Mouse (Mus musculus): Measurements from ENCODE around the gene Rbm20. TPM values are rescaled to one million over a fixed set of nuclear protein-coding genes. Genes with fewer than 3 reads are reported as not detected.

Gene Rbm20
- polyA plus RNA-seq, 1 experiment, result 0.22 TPM

DNA sequence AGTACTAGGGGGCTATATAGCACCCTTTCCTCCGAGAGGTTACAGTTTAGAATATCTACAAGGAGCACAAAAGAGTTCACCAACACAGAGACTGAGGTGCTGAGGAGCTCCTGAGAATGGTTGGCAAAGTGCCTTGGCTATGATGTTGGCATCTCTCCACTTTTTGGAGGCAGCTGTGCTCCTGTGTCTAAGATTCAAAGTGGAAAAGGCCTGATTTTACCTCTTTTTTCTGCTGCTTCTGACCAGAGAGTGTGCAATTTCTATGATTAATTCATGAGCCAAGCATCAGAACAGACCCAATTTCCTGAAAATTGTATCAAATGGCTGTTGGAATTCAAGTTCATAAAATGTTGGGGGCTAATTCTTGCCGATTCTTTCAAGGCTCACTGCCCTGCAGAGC lies 109.1 kb downstream of the Rbm20 start:
- H3K27me3 ChIP-seq (ENCODE audit: control insufficient read depth, insufficient read depth, low read length), result no peaks in the 10 kb centered on the region
- TF ChIP-seq CTCF (IDR thresholded peaks at IDR 0.05; ENCODE audit: extremely low read depth, insufficient read depth, insufficient read length, insufficient replicate concordance) (no peak), POLR2A (IDR thresholded peaks at IDR 0.05; ENCODE audit: low read depth, low read length) (no peak)
- H3K36me3 ChIP-seq (ENCODE audit: control insufficient read depth, insufficient read depth, low read length), result no peaks in the 10 kb centered on the region
- DNase-seq (ENCODE audit: low read depth in 1 of 2, low spot score in 2 of 2), result no peak
- H3K4me3 ChIP-seq (ENCODE audit: extremely low read depth, insufficient read depth, insufficient read length), result no peak overlapping the region
- no peaks in the 10 kb centered on the region for H3K4me1 ChIP-seq (ENCODE audit: control insufficient read depth, insufficient read depth, insufficient read length)
- 81% methylated on average over 2 of the region's 2 CpGs for WGBS
- H3K27ac ChIP-seq (ENCODE audit: insufficient read depth, low read length), result no peak overlapping the region

DNA sequence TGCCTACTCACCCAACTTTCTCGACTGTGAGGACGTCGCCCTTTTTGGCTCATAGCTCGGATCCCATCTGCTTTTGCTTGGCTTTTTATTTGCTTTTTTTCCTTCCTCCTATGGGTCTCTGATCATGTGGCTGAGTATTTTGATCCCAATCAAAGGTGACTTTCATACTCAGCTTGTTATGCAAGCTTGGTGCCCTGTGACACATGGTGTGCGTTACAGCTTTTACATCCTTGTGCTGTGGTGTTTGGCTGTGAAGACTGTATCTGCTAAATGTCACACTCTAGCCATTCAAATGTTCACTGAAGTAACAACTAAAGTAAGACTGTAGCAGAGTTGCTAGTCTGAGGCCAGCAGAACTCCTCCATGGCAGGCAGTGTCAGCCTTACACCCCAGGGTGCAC lies 109.7 kb downstream of the Rbm20 start:
- no peak overlapping the region for H3K4me3 ChIP-seq (ENCODE audit: extremely low read depth, insufficient read depth, insufficient read length)
- no peaks in the 10 kb centered on the region for H3K4me1 ChIP-seq (ENCODE audit: control insufficient read depth, insufficient read depth, insufficient read length)
- no peaks in the 10 kb centered on the region for H3K27me3 ChIP-seq (ENCODE audit: control insufficient read depth, insufficient read depth, low read length)
- 91% methylated on average over 5 of the region's 5 CpGs for WGBS
- TF ChIP-seq CTCF (IDR thresholded peaks at IDR 0.05; ENCODE audit: extremely low read depth, insufficient read depth, insufficient read length, insufficient replicate concordance), result no peak
- TF ChIP-seq POLR2A (IDR thresholded peaks at IDR 0.05; ENCODE audit: low read depth, low read length), result no peak
- no peak overlapping the region for H3K27ac ChIP-seq (ENCODE audit: insufficient read depth, low read length)
- no peak for DNase-seq (ENCODE audit: low read depth in 1 of 2, low spot score in 2 of 2)
- H3K36me3 ChIP-seq (ENCODE audit: control insufficient read depth, insufficient read depth, low read length), result no peaks in the 10 kb centered on the region

DNA sequence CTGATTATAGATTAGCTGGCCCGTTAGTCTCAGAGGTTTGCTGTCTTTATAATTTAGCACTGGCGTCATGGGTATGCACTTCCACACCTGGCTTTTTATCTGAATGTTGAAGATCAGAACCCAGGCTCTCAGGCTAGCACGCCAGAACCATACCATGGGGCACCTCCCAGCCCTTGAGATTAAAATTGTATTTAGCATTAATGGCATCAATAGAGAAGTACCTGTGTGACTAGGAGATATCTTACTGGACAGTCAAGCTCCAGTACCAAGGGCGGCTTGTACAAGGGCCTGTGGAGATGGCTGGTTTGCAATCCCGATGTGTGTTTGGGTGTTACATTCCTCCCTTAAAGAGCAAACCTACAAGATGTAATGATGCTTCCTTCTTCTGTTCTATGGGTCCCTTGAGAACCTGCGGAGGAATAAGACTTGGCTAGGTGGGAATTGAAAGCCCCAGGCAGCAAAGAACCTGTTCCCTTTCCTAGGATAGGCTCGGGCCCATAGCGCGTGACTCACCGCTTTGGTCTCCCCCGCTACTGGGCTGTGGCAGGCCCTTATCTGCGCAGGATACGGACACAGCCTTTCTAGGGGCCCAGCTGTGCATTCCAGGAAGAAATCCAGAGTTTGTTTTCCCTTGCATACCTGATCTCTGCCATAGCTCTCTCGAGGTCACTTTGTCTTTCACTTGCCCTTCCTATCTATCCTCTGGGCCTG lies 111.7 kb downstream of the Rbm20 start:
- TF ChIP-seq CTCF (IDR thresholded peaks at IDR 0.05; ENCODE audit: extremely low read depth, insufficient read depth, insufficient read length, insufficient replicate concordance), result no peak
- no peak for TF ChIP-seq POLR2A (IDR thresholded peaks at IDR 0.05; ENCODE audit: low read depth, low read length)
- 81% methylated on average over 14 of the region's 14 CpGs for WGBS
- Histone ChIP-seq H3K4me1 (ENCODE audit: control insufficient read depth, insufficient read depth, insufficient read length) (no peaks in the 10 kb centered on the region), H3K36me3 (ENCODE audit: control insufficient read depth, insufficient read depth, low read length) (no peaks in the 10 kb centered on the region), H3K4me3 (ENCODE audit: extremely low read depth, insufficient read depth, insufficient read length) (no peak overlapping the region), H3K27me3 (ENCODE audit: control insufficient read depth, insufficient read depth, low read length) (no peaks in the 10 kb centered on the region), H3K27ac (ENCODE audit: insufficient read depth, low read length) (no peak overlapping the region)
- DNase-seq (ENCODE audit: low read depth in 1 of 2, low spot score in 2 of 2), result no peak

DNA sequence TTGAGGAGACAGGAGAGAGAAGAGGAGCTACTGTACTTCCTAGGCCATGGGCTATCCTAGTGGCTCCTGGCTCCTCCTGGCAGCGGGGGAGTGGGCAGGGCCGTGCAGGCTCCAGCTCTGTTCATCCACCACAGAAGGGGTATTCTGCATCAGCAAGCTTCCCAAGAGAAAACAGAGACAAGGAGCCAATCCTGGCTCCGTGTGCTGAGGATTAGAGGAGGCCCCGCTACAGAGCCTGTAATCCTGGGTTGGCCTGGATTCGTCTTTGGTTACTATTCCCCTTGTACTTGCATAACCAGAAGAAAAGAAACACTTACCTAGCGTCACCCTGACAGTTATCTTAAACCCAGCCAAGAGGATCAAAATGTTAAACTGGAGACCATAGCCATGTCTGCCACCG lies 112.5 kb downstream of the Rbm20 start:
- no peak overlapping the region for H3K27ac ChIP-seq (ENCODE audit: insufficient read depth, low read length)
- H3K4me1 ChIP-seq (ENCODE audit: control insufficient read depth, insufficient read depth, insufficient read length), result no peaks in the 10 kb centered on the region
- no peaks in the 10 kb centered on the region for H3K27me3 ChIP-seq (ENCODE audit: control insufficient read depth, insufficient read depth, low read length)
- no peak overlapping the region for H3K4me3 ChIP-seq (ENCODE audit: extremely low read depth, insufficient read depth, insufficient read length)
- DNase-seq (ENCODE audit: low read depth in 1 of 2, low spot score in 2 of 2), result no peak
- 91% methylated on average over 7 of the region's 7 CpGs for WGBS
- H3K36me3 ChIP-seq (ENCODE audit: control insufficient read depth, insufficient read depth, low read length), result no peaks in the 10 kb centered on the region
- TF ChIP-seq POLR2A (IDR thresholded peaks at IDR 0.05; ENCODE audit: low read depth, low read length) (no peak), CTCF (IDR thresholded peaks at IDR 0.05; ENCODE audit: extremely low read depth, insufficient read depth, insufficient read length, insufficient replicate concordance) (no peak)

DNA sequence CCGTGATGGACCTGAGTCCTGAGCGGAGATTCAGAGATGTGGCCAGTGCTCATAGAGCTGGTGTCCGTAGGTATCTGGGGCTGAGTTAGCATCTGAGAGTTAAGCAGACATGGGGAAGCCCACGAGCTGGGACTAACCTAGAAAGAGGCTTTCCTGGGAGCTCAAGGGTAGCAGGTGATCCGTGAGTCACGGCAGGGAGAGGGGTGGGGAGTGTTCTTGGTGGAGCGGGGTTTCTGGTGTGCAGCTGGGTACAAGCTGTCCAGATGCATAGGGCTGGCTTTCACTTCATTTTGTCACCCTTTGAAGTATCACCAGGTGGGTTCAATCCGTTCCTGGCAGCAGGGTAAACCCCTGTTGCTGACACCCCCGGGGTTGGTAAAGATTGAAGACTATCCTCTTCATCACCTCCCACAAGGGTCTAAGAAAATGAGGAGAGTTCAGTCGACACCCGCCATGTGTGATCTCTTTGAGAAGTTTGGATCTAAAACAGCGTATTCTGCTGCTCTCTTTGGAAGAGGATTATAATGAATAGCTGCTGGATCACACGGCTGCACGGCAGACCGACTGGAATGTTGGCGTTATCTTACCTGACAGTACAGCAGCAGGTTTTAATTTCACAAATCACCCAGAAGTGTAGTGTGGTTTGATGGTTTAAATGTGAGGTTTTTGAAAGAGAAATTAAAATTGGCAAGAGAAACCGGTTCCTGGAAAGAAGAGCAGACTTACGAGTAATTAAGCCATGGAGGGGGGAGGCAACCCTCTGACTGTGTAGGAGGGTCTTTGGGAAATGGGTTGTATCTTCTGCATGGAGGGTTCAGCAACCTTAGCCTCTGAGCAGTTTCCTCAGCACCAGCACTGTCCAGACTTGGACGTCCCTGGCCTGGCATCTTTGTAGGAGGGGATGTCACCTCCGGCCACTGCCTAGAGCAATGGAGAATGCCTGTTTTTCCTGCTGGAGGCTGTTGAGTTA lies 114.9 kb downstream of the Rbm20 start:
- Histone ChIP-seq H3K36me3 (ENCODE audit: control insufficient read depth, insufficient read depth, low read length) (no peaks in the 10 kb centered on the region), H3K27ac (ENCODE audit: insufficient read depth, low read length) (no peak overlapping the region), H3K4me1 (ENCODE audit: control insufficient read depth, insufficient read depth, insufficient read length) (no peaks in the 10 kb centered on the region), H3K4me3 (ENCODE audit: extremely low read depth, insufficient read depth, insufficient read length) (no peak overlapping the region), H3K27me3 (ENCODE audit: control insufficient read depth, insufficient read depth, low read length) (no peaks in the 10 kb centered on the region)
- 70% methylated on average over 20 of the region's 20 CpGs for WGBS
- TF ChIP-seq CTCF (IDR thresholded peaks at IDR 0.05; ENCODE audit: extremely low read depth, insufficient read depth, insufficient read length, insufficient replicate concordance) (no peak), POLR2A (IDR thresholded peaks at IDR 0.05; ENCODE audit: low read depth, low read length) (no peak)
- DNase-seq (ENCODE audit: low read depth in 1 of 2, low spot score in 2 of 2), result no peak

DNA sequence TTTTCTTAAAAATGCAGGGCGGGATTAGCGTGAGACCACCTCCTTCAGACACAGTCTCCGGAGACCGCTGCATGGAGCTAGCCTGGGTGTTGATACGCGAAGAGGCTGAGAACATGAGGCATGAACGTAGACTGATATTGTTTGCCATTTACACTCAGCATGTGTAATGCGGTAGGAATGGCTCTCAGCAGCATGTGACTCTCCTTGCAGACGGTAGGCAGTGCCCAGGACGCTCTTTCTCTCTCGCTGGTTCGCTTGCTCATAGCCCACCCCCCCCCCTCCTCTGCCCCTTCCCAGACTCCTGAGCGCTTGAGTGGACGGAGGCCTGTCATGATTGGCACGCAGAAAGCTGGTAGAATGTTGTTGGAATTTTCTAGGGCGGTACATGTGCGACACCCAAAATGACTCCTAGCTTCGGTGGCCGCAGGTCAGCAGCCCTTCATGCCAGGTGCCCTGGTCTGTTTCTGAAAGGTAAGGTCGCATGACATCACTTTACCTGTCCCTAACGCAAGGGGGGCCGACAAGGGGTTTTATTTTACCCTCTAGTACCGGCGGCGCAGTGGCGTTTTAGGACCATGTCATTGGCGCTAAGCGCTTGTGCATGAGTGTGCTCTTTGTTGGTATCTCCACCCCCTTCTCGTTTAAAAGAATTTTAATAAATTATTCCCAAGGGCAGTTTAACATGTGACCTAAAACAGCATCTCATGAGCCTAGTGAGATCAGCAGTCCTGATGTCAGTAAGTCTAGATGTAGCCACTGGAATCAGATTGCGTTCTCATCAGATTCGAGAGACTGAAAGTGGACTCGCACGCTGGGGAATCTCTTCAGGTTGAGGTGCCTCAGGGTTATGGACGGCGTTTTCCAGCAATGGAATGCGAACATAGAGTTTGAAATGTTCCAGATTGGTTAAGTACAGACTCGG lies 116.1 kb downstream of the Rbm20 start:
- TF ChIP-seq POLR2A (IDR thresholded peaks at IDR 0.05; ENCODE audit: low read depth, low read length) (no peak), CTCF (IDR thresholded peaks at IDR 0.05; ENCODE audit: extremely low read depth, insufficient read depth, insufficient read length, insufficient replicate concordance) (no peak)
- no peaks in the 10 kb centered on the region for H3K27me3 ChIP-seq (ENCODE audit: control insufficient read depth, insufficient read depth, low read length)
- H3K36me3 ChIP-seq (ENCODE audit: control insufficient read depth, insufficient read depth, low read length), result no peaks in the 10 kb centered on the region
- DNase-seq (ENCODE audit: low read depth in 1 of 2, low spot score in 2 of 2), result no peak
- no peaks in the 10 kb centered on the region for H3K4me1 ChIP-seq (ENCODE audit: control insufficient read depth, insufficient read depth, insufficient read length)
- H3K4me3 ChIP-seq (ENCODE audit: extremely low read depth, insufficient read depth, insufficient read length), result no peak overlapping the region
- H3K27ac ChIP-seq (ENCODE audit: insufficient read depth, low read length), result no peak overlapping the region
- 96% methylated on average over 37 of the region's 37 CpGs for WGBS
